Comparison of ENCODE assay signal across 28 mouse cellular contexts in the genomic region with DNA sequence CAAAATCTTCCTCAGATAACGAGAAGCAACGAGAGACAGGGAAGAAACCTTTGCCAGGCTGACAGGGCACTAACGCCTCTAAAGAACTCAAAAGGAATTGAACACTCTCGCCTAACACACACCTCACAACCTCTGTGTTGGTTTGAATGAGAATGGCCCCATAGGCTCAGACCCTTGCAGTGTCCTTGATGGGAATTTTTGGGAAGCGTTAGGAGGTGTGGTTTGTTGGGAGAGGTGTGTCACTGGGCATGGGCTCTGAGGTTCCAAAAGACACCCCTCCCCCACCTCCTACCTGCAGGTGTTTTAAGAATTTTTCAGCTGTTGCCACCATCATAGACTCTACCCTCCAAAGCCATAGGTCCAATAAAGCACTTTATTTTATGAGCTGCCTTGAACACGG.
"Had no signal": no experiment of that assay in that cellular context is flagged by ENCODE, and none has a peak within 500 bp of the region (broad histone marks: within the 10 kb centered on the region; RNA-seq: fewer than 3 reads in every experiment).

No protein-coding gene starts in this region.

- ATAC-seq: inflammation-experienced regulatory T-cells, adult 6 months; intestine, embryonic 15.5 days; intestine, postnatal 0 days had no signal

- H3K36me3 ChIP-seq: hindbrain, embryonic 15.5 days; liver, embryonic 15.5 days had no signal

- H3K4me1 ChIP-seq: heart, embryonic 13.5 days; heart, embryonic 15.5 days; intestine, embryonic 15.5 days; kidney, embryonic 15.5 days; limb, embryonic 15.5 days; liver, embryonic 13.5 days; liver, embryonic 15.5 days had no signal

- H3K4me3 ChIP-seq: heart, adult 2 months; heart, embryonic 13.5 days; heart, embryonic 15.5 days; hindbrain, embryonic 13.5 days; hindbrain, embryonic 15.5 days; intestine, embryonic 15.5 days; kidney, embryonic 15.5 days; limb, embryonic 13.5 days; limb, embryonic 15.5 days; liver, embryonic 13.5 days; liver, embryonic 15.5 days had no signal

- DNase-seq: gastrocnemius, postnatal 14 days; gastrocnemius, postnatal 36 days; heart, adult 11 months; heart, adult 2 months; heart, postnatal 14 days; heart, postnatal 36 days; kidney, adult 2 months; kidney, adult 9 months; kidney, postnatal 14 days; kidney, postnatal 36 days; layer of hippocampus, adult 9-11 months; layer of hippocampus, postnatal 36 days; left cerebral cortex, postnatal 4 days; liver, embryonic 13.5 days had no signal

- H3K9me3 ChIP-seq: heart, embryonic 13.5 days; heart, embryonic 15.5 days; hindbrain, embryonic 13.5 days; hindbrain, embryonic 15.5 days; intestine, embryonic 15.5 days; kidney, embryonic 15.5 days; limb, embryonic 13.5 days; limb, embryonic 15.5 days; liver, embryonic 13.5 days; liver, embryonic 15.5 days had no signal

- H3K9ac ChIP-seq: heart, embryonic 13.5 days; heart, embryonic 15.5 days; hindbrain, embryonic 13.5 days; hindbrain, embryonic 15.5 days; intestine, embryonic 15.5 days; kidney, embryonic 15.5 days; limb, embryonic 13.5 days; limb, embryonic 15.5 days; liver, embryonic 13.5 days; liver, embryonic 15.5 days had no signal

- H3K27me3 ChIP-seq: heart, embryonic 13.5 days; hindbrain, embryonic 13.5 days; hindbrain, embryonic 15.5 days; intestine, embryonic 15.5 days; kidney, embryonic 15.5 days; liver, embryonic 13.5 days; liver, embryonic 15.5 days had no signal

- H3K4me2 ChIP-seq: heart, embryonic 11.5 days; heart, embryonic 13.5 days; heart, embryonic 15.5 days; hindbrain, embryonic 13.5 days; hindbrain, embryonic 15.5 days; intestine, embryonic 15.5 days; kidney, embryonic 15.5 days; limb, embryonic 13.5 days; limb, embryonic 15.5 days; liver, embryonic 11.5 days; liver, embryonic 13.5 days; liver, embryonic 15.5 days had no signal

- H3K27ac ChIP-seq: heart, adult 2 months; heart, embryonic 13.5 days; heart, embryonic 15.5 days; hindbrain, embryonic 13.5 days; hindbrain, embryonic 15.5 days; intestine, embryonic 15.5 days; kidney, embryonic 15.5 days; kidney, postnatal 0 days; limb, embryonic 13.5 days; limb, embryonic 15.5 days; liver, embryonic 13.5 days; liver, embryonic 15.5 days had no signal
